Mouse (Mus musculus): ENCODE measurements around the gene Itprip. TPM values are rescaled to one million over a fixed set of nuclear protein-coding genes. Genes with fewer than 3 reads are reported as not detected.

The Itprip gene
- total RNA-seq, 2 experiments from 2014 or later: 7.2 to 19.0 TPM

DNA sequence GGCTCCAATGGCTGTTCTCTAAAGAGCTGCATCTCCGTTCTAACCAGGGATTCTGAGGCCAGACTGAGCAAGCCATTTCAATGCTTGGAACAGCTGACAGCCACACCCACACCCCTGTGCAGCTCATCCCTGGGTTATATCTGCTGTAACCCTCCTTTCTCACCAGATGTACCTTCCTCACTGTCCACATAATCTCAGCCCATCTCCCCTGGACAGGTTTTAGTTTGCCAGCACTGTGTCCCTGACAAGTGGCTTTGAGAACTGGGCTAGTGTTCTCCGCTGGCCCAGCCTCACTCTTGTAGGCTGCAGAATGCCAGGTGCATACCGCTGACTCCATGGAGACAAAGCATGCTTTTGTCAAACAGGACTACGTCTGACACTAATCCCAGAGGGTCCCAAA lies 1.7 kb downstream of the Itprip start:
- ATAC-seq (replicated peaks; ENCODE audit: low FRiP score, poor library complexity, severe bottlenecking): no peak

DNA sequence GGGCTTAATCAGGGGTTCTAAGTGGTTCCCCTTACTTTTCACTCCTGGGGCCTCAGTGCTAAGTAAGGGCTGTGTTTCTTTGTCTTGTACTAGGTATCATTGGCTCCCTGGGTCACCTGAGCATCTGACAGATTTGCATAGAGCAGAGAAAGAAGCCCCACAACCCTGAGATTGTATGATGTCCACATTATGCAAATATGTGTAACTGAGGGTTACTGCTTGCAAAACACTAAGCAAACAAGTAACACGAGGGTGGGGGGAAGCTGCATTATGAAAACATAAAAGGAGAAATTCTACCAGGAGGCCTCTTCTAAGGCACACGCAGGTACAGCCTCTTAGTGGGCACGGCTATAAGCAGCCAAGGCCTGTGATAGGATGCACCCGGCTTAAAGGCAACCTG lies 3.8 kb downstream of the Itprip start:
- no peak for ATAC-seq (replicated peaks; ENCODE audit: low FRiP score, poor library complexity, severe bottlenecking)

DNA sequence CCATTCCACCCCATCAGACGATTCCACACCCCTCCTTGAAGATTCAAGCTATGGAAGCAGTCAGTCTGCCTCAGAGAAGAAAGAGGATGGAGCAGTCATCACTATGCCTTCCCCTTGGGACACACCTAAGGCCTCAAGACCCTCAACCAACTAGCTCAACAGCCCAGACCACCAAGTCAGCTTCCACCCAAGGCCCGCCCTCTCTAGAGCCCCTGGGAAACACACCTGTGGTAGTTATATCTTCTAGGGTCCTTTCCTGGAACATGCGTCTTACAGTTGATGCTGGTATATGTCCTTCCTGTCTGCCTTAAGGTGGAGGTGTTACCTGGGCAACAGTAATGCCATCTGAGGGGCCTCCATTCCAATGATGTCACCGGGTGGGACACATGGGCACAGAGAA lies 4.9 kb downstream of the Itprip start:
- ATAC-seq (replicated peaks; ENCODE audit: low FRiP score, poor library complexity, severe bottlenecking): no peak

DNA sequence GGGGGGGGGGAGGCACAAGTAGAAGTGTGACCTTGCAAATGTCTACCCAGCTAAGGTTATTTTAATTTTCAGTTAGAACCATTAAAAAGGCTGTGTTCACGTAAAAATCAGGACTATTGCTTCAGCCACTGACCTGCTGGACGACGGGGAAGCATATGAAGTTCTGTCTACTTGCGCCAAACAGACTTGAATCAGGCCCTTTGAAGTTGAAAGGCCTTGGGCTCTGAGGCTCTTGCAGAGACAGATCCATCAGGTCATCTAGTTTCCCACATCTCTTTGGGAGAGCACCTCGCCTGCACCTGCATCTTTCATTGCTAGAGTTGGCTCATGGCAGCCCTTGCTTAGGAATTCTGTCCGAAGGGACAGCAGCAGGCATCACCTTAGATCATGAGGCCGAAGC lies 5.8 kb downstream of the Itprip start:
- ATAC-seq (replicated peaks; ENCODE audit: low FRiP score, poor library complexity, severe bottlenecking): no peak

DNA sequence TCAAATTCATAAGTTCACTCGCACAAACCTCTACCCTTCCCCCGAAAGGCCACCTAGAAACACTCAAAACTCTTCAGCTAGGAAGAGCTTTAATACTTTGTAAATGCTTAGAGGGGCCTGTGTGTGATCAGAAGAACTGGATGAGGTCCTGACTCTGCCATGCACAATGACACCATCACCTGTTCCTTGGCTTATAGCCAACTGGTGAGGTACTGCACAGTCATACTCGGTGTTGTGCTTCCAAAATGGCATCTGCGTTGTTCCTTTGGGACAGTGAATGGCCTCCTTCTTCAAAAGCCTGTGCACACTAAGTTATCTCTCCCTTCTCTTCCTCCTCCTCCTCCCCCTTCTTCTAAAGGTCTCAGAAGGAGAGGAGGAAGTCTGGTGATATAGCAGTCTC lies 8.3 kb downstream of the Itprip start:
- ATAC-seq (replicated peaks; ENCODE audit: low FRiP score, poor library complexity, severe bottlenecking): no peak

DNA sequence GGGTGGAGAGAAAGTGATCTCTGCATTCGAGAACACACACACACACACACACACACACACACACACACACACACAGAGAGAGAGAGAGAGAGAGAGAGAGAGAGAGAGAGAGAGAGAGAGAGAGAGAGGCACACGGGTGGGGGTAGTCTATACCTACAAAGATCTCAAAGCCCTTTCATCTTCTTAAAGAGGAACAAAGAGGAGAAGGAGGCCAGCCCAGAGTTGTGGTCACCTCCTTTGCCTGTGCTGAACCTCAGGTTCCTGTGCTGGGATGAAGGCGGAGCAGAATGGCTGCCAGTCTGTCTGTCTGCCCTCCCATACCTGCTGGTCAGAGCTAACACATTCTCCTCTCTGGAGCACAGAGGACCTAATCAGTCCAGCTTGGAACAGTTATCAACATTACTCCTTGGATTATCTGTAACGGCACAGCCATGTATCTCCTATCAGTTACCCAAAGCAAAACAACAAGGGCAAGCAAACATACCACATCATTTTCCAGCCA lies 8.9 kb downstream of the Itprip start:
- ATAC-seq (replicated peaks; ENCODE audit: low FRiP score, poor library complexity, severe bottlenecking): no peak

DNA sequence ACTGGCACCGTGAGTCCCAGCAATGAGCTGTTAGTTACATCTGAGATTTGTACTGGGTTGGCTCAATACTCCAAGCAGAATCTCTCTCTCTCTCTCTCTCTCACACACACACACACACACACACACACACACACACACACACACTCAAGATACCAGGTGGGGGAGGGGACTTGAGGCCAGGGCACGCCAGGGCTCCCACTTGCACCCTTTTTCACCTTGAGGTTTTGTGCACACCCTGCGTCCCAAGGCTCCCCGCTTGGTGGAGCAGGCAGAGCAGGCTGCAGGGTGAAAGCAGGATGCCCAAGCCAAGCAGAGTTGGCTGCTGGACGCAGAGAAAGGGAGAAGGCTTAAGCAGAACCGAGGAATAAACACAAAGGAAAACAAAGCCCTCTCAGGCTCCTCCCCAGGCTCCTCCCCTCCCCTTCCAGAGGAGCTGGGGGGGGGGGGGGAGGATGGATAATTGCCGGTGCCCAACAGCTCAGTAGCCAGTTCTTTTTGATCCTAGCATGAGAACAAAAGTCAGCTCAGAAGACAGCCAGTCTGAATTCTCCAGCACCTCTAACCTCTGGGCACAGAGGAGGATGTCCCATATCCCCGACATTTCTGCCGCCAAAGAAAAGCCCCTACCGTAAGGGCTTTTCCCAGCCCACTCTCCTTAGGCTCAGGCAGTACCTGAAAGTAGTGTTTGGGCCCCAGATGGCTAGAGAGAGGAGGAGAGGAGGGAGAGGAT lies 9.5 kb downstream of the Itprip start:
- ATAC-seq (replicated peaks; ENCODE audit: low FRiP score, poor library complexity, severe bottlenecking): no peak

DNA sequence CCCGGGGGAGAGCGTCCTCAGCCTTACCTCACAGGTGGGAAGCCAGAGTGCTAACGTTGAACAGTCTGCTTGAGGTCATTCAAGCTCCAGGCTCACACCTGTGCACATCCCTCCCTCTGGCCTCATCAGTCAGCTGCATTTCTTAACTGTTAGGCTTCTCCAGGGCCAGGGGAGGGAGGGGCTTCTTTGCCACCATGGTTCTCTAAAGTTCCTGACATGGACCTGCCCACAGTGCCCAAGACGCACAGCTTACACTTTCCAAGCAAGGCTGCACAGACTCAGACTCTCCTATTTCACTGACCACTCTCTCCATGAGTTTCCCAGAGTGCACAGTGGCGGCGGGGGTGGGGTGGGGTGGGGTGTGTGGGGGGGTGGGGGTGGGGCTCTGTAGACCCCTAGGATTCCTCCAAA lies 10.1 kb downstream of the Itprip start:
- no peak for ATAC-seq (replicated peaks; ENCODE audit: low FRiP score, poor library complexity, severe bottlenecking)

DNA sequence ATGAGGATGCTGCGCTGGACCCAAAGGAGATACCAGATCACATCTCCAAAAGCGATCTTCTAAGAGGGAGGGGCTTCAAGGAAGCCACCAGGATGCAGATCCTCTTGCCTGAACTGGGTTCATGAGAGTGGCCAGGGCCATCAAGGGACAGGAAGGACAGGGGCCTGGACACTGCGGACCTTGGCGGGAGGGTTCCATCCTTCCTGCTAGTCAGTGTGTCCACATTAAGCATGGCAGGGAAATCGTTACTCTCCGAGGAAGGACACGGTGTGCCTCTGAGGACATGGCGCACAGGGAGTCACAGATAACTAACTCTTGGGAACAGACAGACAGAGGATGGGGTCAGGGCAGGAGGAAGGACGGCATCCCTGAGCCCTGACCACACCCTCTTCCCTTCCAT lies 11.5 kb downstream of the Itprip start:
- ATAC-seq (replicated peaks; ENCODE audit: low FRiP score, poor library complexity, severe bottlenecking): no peak

DNA sequence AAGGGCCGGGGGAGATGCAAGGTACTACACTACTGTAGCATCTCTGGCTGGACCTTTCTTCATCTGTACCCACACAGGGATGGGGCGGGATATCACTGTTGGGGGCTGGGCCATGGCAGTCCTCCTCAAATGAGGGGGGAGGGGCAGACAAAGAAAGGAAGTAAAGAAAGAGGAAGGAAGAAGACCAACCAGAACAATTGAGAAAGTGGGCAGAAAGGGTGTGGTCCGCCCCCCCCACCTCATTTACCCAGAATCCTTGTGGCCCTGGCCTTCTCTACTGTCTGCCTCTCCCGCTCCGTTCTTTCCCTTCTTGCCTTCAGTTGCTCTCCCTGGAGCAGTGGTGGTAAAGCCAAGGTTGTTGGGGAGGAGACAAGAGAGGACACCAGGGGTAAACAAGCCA lies 13.5 kb downstream of the Itprip start:
- ATAC-seq (replicated peaks; ENCODE audit: low FRiP score, poor library complexity, severe bottlenecking): no peak

DNA sequence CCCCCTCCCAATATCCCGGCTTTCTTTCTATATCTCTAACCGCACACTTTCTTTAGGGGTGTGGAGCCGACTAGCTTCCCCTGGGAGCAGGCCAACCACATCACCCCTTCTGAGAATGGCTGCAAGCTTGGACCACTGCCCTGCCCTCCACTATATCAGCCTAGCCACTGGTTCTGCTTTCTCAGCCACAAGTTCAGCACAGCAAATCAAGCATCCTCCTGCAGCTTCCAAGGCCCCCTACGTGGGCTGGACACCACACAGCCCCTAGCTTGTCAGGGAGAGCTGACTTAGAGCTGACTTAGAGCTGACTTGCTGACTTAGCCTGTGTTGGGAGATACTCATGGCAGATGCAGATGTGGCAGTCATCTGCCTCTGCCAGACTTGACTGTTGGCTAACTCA lies 14.0 kb downstream of the Itprip start:
- ATAC-seq (replicated peaks; ENCODE audit: low FRiP score, poor library complexity, severe bottlenecking): no peak

DNA sequence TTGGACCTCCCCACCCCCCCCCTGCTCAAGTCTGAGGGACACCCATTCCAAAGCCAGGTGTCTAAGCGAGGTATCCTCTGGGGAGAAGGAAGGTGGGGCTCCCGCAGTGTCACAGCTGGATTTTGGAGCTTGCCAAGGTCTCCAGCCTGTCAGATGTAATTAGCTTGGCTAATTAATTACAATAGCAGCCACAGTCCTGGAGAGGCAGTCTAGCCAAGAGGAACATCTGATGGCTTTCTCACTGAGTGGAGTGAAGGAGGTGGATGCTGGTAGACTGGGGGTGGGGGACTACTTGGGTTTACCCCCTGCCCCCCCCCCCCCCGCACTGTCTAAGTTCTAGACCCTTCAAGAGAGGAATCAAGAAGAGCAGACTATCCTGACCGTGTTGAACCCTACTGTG lies 15.4 kb downstream of the Itprip start:
- no peak for ATAC-seq (replicated peaks; ENCODE audit: low FRiP score, poor library complexity, severe bottlenecking)

DNA sequence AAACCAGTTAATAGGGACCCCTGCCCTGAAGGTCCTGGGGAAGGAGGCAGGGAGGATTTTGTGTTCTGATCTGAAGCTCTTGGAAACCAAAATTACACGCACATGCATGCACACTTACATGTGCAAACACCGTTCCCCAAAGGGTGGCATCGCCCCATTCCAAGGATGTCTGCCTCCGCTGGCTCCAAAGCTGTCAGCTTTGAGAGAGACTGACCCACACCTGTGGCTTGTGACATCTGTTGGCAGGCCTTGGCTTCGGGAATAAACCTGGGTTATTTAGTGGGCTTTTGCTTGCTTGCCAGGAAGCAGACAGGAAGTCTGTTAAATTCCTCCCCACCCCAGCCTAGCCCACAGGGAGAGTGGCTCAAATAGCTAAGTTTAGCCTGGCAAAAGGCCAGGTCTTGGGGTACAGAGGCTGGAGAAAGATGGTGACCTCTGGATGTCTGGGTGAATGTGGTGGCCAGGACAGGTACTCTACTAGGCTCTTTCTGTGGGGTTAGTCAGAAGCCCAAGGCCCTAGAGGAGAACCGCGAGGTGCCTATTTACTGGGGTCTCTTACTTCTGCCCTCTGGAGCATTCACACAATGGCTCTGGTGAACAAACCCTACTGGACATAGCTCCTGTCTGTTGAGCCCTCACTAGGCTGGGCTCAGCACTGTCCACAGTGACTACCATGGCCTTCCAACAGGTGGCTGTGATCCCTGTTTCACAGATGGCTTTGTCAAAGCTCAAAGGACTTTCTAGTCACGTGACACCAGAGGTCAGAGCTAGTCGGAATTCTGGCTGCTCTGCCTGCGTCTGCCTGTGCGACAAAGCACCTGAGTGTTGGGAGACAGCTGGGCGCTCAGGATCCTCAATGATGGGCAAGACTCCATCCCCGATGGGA lies 16.5 kb downstream of the Itprip start:
- no peak for ATAC-seq (replicated peaks; ENCODE audit: low FRiP score, poor library complexity, severe bottlenecking)

DNA sequence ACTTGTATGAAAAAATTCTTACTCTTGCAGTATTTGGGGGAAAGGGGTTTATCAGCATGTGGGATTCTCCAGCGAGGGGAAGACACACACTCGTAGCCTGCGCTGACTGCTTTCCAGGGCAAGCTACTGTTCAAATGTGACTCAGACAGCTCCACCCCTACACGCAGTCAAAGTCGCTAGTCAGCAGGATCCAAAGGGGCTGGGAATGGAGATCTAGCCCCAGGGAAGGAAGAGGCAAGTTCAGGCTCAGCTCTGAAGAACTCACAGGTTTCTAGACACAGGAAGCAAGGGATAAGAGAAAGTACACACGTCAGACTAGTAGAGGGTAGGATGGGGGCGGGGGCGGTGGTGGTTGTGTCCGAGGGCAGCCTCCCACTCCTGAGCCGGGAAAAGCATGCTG lies 18.5 kb downstream of the Itprip start:
- no peak for ATAC-seq (replicated peaks; ENCODE audit: low FRiP score, poor library complexity, severe bottlenecking)

DNA sequence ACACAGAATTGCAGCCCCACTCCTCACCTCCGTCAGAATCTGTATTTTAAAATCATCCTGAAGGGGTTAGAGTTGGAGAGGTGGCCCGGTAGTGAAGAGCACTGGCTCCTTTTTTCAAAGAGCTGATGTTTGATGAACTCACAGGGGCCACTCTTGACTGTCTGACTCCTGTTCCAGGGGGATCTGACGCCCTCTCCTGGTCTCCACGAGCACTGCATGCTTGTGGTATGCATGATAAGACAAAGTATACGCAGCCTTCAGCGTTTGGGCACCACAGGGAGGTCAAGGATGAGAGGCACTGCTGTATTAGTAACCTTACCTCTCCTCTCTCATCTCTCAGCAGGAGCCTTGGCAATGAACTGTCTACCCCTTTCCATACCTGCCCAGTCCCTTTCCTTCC lies 19.1 kb downstream of the Itprip start:
- no peak for ATAC-seq (replicated peaks; ENCODE audit: low FRiP score, poor library complexity, severe bottlenecking)

DNA sequence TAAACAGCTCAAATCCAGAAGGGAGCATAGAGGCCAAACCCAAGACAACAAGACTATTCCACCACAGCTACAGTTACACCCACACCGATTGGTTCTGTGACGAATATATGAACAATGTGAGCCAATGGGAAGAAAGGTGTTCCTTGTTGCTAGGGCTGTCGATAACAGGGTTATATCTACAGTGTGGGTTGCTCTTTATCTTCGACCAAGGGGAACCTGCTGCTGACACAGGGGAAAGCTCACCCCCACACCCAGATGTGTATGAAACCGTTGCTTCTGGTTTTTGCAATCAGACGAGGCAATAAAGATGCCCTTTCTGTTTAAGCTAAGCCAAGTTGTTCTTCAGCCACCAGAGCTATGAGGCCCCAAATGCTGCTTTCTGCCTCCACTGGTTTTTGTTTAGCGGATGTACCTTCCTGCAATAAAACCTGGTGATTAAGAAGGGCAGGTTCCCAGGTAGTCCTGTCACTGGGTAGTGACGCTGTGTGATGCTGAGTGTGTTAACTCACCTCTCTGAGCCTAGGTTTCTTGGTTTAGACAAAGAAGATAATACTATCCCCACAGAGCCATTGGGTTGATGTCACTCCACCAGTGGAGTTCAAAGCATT lies 20.5 kb downstream of the Itprip start:
- no peak for ATAC-seq (replicated peaks; ENCODE audit: low FRiP score, poor library complexity, severe bottlenecking)

DNA sequence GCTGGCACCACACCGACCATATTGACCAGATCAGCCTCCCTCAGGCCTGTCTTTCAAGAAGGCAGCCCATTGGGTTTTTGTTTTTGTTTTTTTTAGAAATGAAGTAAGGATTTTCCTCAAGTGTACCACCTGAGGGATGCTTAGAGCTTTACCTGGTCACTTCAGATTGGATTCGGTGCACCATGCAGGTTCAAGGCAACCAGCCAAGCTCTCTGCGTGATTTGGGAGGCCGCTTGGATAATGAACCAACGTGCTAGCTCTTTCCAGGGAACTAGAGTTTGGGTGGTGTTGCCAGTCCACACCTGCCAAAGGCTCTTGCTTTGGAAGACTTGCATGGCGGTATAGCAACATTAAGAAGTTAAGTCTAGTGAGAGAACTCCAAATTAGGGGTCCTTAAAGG lies 26.0 kb downstream of the Itprip start:
- ATAC-seq (replicated peaks; ENCODE audit: low FRiP score, poor library complexity, severe bottlenecking): no peak

DNA sequence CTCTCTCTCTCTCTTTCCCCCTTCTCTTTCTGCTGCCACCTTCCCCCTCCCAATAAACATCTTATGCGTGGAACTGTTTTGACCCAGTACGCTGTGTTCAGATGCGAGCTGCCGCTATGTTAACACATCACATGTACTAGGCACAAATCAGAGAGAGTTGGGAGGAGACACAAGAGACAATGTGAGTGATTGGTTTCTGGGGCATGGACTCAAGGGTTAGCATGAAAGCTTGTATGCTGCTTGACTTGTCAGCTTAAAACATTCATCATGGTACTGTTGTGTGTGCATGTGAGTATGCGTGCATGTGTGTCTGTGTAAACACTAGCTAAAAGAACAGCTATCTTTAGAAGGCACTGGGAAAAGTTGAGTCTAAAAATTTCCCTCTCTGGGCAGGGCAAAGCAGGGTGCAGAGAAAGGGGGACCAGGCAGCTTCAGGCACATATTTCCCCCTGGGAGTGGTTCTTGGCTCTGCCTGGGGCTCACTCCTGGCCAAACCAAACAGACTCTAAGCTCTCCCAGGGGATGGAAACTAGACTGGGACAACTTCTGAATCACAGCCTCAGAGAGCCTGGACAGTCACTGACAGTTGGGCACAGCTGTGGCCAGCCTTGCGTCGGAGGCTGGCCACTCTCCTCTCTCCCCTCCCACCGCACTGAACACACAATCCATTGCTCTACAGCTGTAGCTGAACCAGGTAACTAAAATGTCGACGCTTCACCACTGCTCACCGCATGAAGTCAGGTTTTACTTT lies 27.4 kb downstream of the Itprip start:
- ATAC-seq (replicated peaks; ENCODE audit: low FRiP score, poor library complexity, severe bottlenecking): no peak

DNA sequence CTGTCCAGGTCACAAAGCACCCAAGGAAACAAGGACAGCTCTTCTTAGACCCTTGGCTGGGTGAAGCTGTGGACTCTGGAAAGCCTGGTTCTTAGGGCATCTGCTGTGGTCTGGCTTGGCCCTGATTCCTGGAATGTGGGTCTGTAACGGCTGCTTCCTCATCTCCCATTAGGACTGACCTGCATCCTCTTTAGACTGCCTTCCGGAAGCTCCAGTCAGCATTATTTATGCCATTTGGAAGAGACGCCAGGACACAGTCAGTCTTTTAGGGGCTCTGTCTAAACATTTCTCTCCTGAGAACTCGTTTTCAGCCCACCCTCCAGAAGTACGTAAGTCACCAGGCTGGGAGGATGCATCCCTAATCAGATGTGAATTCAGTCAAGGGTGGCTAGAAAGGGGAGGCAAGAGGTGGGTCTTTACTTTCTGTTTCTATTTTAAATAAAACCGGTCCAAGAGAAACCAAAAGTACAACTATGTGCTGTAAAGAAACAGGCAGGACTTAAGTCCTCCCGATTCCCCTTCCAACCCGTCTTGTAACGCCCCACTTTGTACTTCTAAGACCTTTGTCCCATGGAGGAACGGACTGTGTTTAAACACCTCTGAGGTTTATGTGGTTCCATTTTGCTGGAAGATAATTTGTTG lies 28.5 kb downstream of the Itprip start:
- ATAC-seq (replicated peaks; ENCODE audit: low FRiP score, poor library complexity, severe bottlenecking): no peak

DNA sequence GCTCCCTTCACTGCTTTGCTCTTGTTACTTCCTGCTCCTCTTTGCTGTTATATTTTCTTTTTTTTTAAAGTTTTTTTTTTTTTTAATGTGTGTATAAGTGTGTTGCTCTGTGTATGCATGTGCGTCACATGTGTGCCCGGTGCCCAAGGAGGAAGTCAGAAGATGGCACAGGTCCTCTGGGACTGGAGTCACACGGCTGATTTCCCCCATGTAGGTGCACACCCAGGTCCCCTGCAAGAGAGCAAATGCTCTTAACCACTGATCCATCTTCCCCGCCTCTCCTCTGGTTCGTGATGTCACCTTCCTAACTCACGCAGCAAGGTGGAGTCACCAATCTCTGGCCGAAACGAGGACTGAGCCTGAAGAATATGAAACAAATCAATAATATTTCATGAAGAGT lies 31.1 kb downstream of the Itprip start:
- no peak for ATAC-seq (replicated peaks; ENCODE audit: low FRiP score, poor library complexity, severe bottlenecking)
